Mouse (Mus musculus): ENCODE data around the gene Tmem63a.

- TF ChIP-seq POLR2AphosphoS2 (IDR thresholded peaks at IDR 0.05; ENCODE audit: insufficient read length, low read depth) (no peak), POLR2A (IDR thresholded peaks at IDR 0.05; ENCODE audit: insufficient read length, low read depth) (no peak)
Observed at GRCm38 (mm10) chr1:180952808-180953207, 10.7 kb downstream of the Tmem63a start.

Measured in myocyte (in vitro differentiated cells).